ENCODE assay signal across 15 mouse cellular contexts in the genomic region with DNA sequence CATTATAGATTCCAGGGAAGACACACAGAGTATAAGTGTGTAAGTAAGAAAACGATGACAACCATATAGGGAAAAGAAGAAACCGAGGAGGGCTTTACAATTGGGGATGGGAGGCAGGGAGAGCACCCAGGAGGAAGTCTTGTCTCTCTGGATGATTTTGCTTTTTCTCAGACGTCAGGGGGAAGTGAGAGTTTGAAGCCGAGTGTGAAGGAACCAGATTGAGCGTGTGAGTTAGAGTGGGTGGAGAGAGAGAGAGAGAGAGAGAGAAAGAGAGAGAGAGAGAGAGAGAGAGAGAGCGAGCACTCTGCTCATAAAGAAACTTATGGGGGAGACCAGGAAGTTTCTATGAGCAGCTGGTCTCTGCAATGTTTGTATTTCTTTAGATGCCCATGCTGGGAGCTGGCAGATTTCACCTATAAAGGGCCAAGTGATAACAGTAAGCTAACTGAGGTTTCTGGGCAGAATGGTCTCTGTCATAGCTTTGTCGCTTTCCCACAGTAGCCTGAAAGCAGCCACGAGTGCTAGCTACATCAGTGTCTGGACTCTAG. TPM values are rescaled to one million over a fixed set of nuclear protein-coding genes. Genes with fewer than 3 reads are reported as not detected.
DNase-seq lines count a peak whose midpoint lies in the region; ATAC-seq and TF ChIP-seq lines count a peak whose summit lies in the region.
"Had no signal": no experiment of that assay in that cellular context is flagged by ENCODE, and none has a peak within 500 bp of the region (broad histone marks: within the 10 kb centered on the region; RNA-seq: fewer than 3 reads in every experiment).

No protein-coding gene starts in this region.

- no peak for TF ChIP-seq POLR2A in cerebellum, adult 2 months (IDR thresholded peaks at IDR 0.05; ENCODE audit: borderline replicate concordance, insufficient read depth, low read length)

- TF ChIP-seq CTCF in cerebellum, adult 2 months (IDR thresholded peaks at IDR 0.05; ENCODE audit: borderline replicate concordance, insufficient read depth, low read depth, low read length), result no peak

- no peak overlapping the region for H3K4me2 ChIP-seq in heart, embryonic 11.5 days
- H3K4me2 ChIP-seq in liver, embryonic 13.5 days, result no peak overlapping the region
- H3K4me2 ChIP-seq: heart, embryonic 13.5 days had no signal

- DNase-seq in heart, adult 8-10 months (ENCODE audit: low spot score), result peak; percentile 12
- peak; percentile 35 to 43 for DNase-seq in right cerebral cortex, adult 2 months (ENCODE audit: low spot score in 2 of 2)
- no peak for DNase-seq in right cerebral cortex, postnatal 25 days
- no peak for DNase-seq in liver, embryonic 13.5 days
- DNase-seq in telencephalon, adult 2 months (ENCODE audit: low read depth, low spot score), result peak; percentile 73
- no peak for DNase-seq in ovary, adult 18-20 months (ENCODE audit: low spot score)
- no peak for DNase-seq in cerebellum, adult 2 months
- DNase-seq: gastrocnemius, postnatal 10 days; kidney, adult 9 months; thymus, adult 2 months had no signal

- H3K27me3 ChIP-seq in heart, embryonic 11.5 days (ENCODE audit: control insufficient read depth, insufficient read depth, low read length), result no peaks in the 10 kb centered on the region
- H3K27me3 ChIP-seq in liver, embryonic 13.5 days, result no peaks in the 10 kb centered on the region
- no peaks in the 10 kb centered on the region for H3K27me3 ChIP-seq in cerebellum, adult 2 months (ENCODE audit: control insufficient read depth, insufficient read depth, low read length)
- H3K27me3 ChIP-seq: heart, embryonic 13.5 days had no signal

- H3K4me1 ChIP-seq in heart, embryonic 11.5 days (ENCODE audit: control insufficient read depth, insufficient read depth, low read length), result no peaks in the 10 kb centered on the region
- peaks cover 82% of the 10 kb centered on the region for H3K4me1 ChIP-seq in liver, embryonic 13.5 days (replicated peaks)
- H3K4me1 ChIP-seq in cerebellum, adult 2 months (ENCODE audit: control insufficient read depth, insufficient read depth, low read length), result peaks cover 3% of the 10 kb centered on the region; the same call in 1 of the 2 replicates
- H3K4me1 ChIP-seq: heart, embryonic 13.5 days had no signal

- H3K9ac ChIP-seq in heart, embryonic 11.5 days (ENCODE audit: low read depth, low read length), result no peak overlapping the region
- no peak overlapping the region for H3K9ac ChIP-seq in liver, embryonic 13.5 days
- H3K9ac ChIP-seq: heart, embryonic 13.5 days had no signal

- H3K9me3 ChIP-seq in heart, embryonic 11.5 days (replicated peaks; ENCODE audit: control insufficient read depth, low read length), result no peaks in the 10 kb centered on the region
- no peaks in the 10 kb centered on the region for H3K9me3 ChIP-seq in liver, embryonic 13.5 days (replicated peaks)
- H3K9me3 ChIP-seq: heart, embryonic 13.5 days had no signal

- WGBS in heart, embryonic 11.5 days (ENCODE audit: insufficient replicate concordance), result 70% methylated on average over 8 of the region's 8 CpGs
- 64% methylated on average over 8 of the region's 8 CpGs for WGBS in liver, embryonic 13.5 days (ENCODE audit: insufficient replicate concordance)
- 63% methylated on average over 8 of the region's 8 CpGs for WGBS in cerebellum, adult 2 months

- H3K36me3 ChIP-seq in heart, embryonic 11.5 days (ENCODE audit: control insufficient read depth, insufficient read depth, low read length), result no peaks in the 10 kb centered on the region
- peaks cover 7% of the 10 kb centered on the region for H3K36me3 ChIP-seq in liver, embryonic 13.5 days
- H3K36me3 ChIP-seq: G1E had no signal

- no peak for ATAC-seq in heart, embryonic 11.5 days (replicated peaks; ENCODE audit: insufficient number of reproducible peaks, low FRiP score, low TSS enrichment)
- ATAC-seq in liver, embryonic 13.5 days (ENCODE audit: low read depth), result no peak
- ATAC-seq: forebrain, embryonic 14.5 days; hindbrain, postnatal 0 days had no signal

- no peak overlapping the region for H3K27ac ChIP-seq in heart, embryonic 11.5 days (ENCODE audit: low read depth, low read length)
- peak overlapping the region; percentile 65 for H3K27ac ChIP-seq in liver, embryonic 13.5 days
- H3K27ac ChIP-seq in cerebellum, adult 2 months (ENCODE audit: insufficient read depth, low read length), result no peak overlapping the region
- H3K27ac ChIP-seq: heart, embryonic 13.5 days; hindbrain, postnatal 0 days had no signal

- no peak overlapping the region for H3K4me3 ChIP-seq in heart, embryonic 11.5 days (ENCODE audit: low read depth, low read length)
- no peak overlapping the region for H3K4me3 ChIP-seq in liver, embryonic 13.5 days (replicated peaks)
- no peak overlapping the region for H3K4me3 ChIP-seq in cerebellum, adult 2 months (replicated peaks; ENCODE audit: insufficient read depth, low read depth, low read length)
- H3K4me3 ChIP-seq: heart, embryonic 13.5 days had no signal

RNA-seq across cellular contexts. Expression of a gene that starts 16.2 kb away (rescaled TPM):
- total RNA-seq in heart, adult 8-10 months (2022), result 10 to 100 TPM in 2 of 4 experiments, 1 to 10 TPM in 2; 7.1 to 13.9 (median 10.4) TPM
- 11.3 and 11.8 TPM in 2 replicates for polyA plus RNA-seq in heart, embryonic 11.5 days (2014; fragmentation: Nextera tagmentation; extraction: Ambion mirVana)
- polyA plus RNA-seq in liver, embryonic 13.5 days (2015; fragmentation: Nextera tagmentation; extraction: Ambion mirVana), result 25.6 and 28.7 TPM in 2 replicates
- polyA plus RNA-seq in cerebellum, adult 2 months (2012; rRNA removed), result 55.8 and 65.3 TPM in 2 replicates
- total RNA-seq: G1E had no signal
- polyA plus RNA-seq: G1E had no signal

Comparison
In these comparisons a context has a peak if more than half of its experiments do, and no peak if none do; other contexts are left out.
1. DNase-seq: peak in heart, adult 8-10 months (single experiment), right cerebral cortex, adult 2 months (2 of 2) and telencephalon, adult 2 months (single experiment); none in right cerebral cortex, postnatal 25 days (single experiment), liver, embryonic 13.5 days (single experiment), ovary, adult 18-20 months (single experiment) and cerebellum, adult 2 months (0 of 2).